Mouse (Mus musculus) layer of hippocampus, adult 9-10 months (tissue): ENCODE measurements around the gene Wnt7a.

Source experiments
- DNase-seq: peaks from one replicate; pipeline ENCODE4 v3.0.0; 2022; ENCODE audit warnings: low spot score

The Wnt7a gene

GRCm38 (mm10) chr6:91384415-91384814 is 26.7 kb downstream of the Wnt7a start:
- DNase-seq, result no peak

GRCm38 (mm10) chr6:91383871-91384270 is 27.3 kb downstream of the Wnt7a start:
- no peak for DNase-seq

- no peak for DNase-seq
Observed at GRCm38 (mm10) chr6:91383303-91383702, 27.9 kb downstream of the Wnt7a start.

GRCm38 (mm10) chr6:91379871-91380270 is 31.3 kb downstream of the Wnt7a start:
- DNase-seq, result no peak

GRCm38 (mm10) chr6:91379266-91379665 is 31.9 kb downstream of the Wnt7a start:
- no peak for DNase-seq

- DNase-seq, result no peak
Observed at GRCm38 (mm10) chr6:91372977-91373376, 38.2 kb downstream of the Wnt7a start.

GRCm38 (mm10) chr6:91372586-91372971 is 38.6 kb downstream of the Wnt7a start:
- DNase-seq, result no peak

GRCm38 (mm10) chr6:91371912-91372585 is 39.1 kb downstream of the Wnt7a start:
- DNase-seq, result no peak

GRCm38 (mm10) chr6:91366781-91367180 is 44.4 kb downstream of the Wnt7a start:
- no peak for DNase-seq

- DNase-seq, result no peak
Observed at GRCm38 (mm10) chr6:91365480-91365879, 45.7 kb downstream of the Wnt7a start.

- DNase-seq, result no peak
Observed at GRCm38 (mm10) chr6:91362756-91363155, 48.4 kb downstream of the Wnt7a start.

GRCm38 (mm10) chr6:91360998-91361397 is 50.2 kb downstream of the Wnt7a start:
- DNase-seq, result no peak

GRCm38 (mm10) chr6:91360371-91360690 is 50.8 kb downstream of the Wnt7a start:
- DNase-seq, result no peak

GRCm38 (mm10) chr6:91359672-91360370 is 51.3 kb downstream of the Wnt7a start:
- DNase-seq, result peak; percentile 57

GRCm38 (mm10) chr6:91358866-91359656 is 52.1 kb downstream of the Wnt7a start:
- DNase-seq, result peak; percentile 27

- no peak for DNase-seq
Observed at GRCm38 (mm10) chr6:91358394-91358793, 52.8 kb downstream of the Wnt7a start.

GRCm38 (mm10) chr6:91357238-91357876 is 53.8 kb downstream of the Wnt7a start:
- DNase-seq, result no peak

- no peak for DNase-seq
Observed at GRCm38 (mm10) chr6:91349620-91350019, 61.5 kb downstream of the Wnt7a start.

GRCm38 (mm10) chr6:91347721-91348120 is 63.4 kb downstream of the Wnt7a start:
- DNase-seq, result no peak

GRCm38 (mm10) chr6:91346906-91347156 is 64.3 kb downstream of the Wnt7a start:
- no peak for DNase-seq

- DNase-seq, result no peak
Observed at GRCm38 (mm10) chr6:91346071-91346905, 64.9 kb downstream of the Wnt7a start.

- no peak for DNase-seq
Observed at GRCm38 (mm10) chr6:91345091-91345490, 66.1 kb downstream of the Wnt7a start.
